Mouse (Mus musculus) ES-Bruce4 (cell line): ENCODE measurements around the gene Vmn2r88. TPM values are rescaled to one million over a fixed set of nuclear protein-coding genes. Genes with fewer than 3 reads are reported as not detected.
"Not testable (repeated sequence)": the region's sequence is repeated elsewhere in the genome, so short reads cannot be mapped to it uniquely, and the experiment has no call there.

Source experiments
- H3K27ac ChIP-seq: 2 replicates; pipeline ENCODE4 v1.5.1; 2012; ENCODE audit warnings: low read length, inconsistent platforms; ENCODE audit not compliant: insufficient read depth
- H3K27me3 ChIP-seq: 2 replicates; pipeline ENCODE4 v1.6.1; 2012; ENCODE audit warnings: mild to moderate bottlenecking, low read length, inconsistent platforms; ENCODE audit not compliant: control insufficient read depth, poor library complexity, insufficient read depth, severe bottlenecking
- H3K36me3 ChIP-seq: 2 replicates; pipeline ENCODE4 v1.6.1; 2012; ENCODE audit warnings: inconsistent platforms, mild to moderate bottlenecking, low read length, moderate library complexity; ENCODE audit not compliant: control insufficient read depth, poor library complexity, insufficient read depth, severe bottlenecking
- H3K4me1 ChIP-seq: one replicate; pipeline ENCODE4 v1.8.1; 2011; ENCODE audit warnings: low read length; ENCODE audit not compliant: control insufficient read depth, insufficient read depth
- H3K4me3 ChIP-seq: 2 replicates; pipeline ENCODE4 v1.5.1; 2011; ENCODE audit warnings: low read depth, mild to moderate bottlenecking, low read length
- H3K9ac ChIP-seq: 2 replicates; pipeline ENCODE4 v1.6.1; 2012; ENCODE audit warnings: low read depth, mild to moderate bottlenecking, inconsistent platforms; ENCODE audit not compliant: poor library complexity, severe bottlenecking
- H3K9me3 ChIP-seq: replicated peaks from 2 replicates; pipeline ENCODE4 v1.6.1; 2012; ENCODE audit warnings: mild to moderate bottlenecking, low read length, inconsistent platforms; ENCODE audit not compliant: control insufficient read depth, poor library complexity, insufficient read depth, severe bottlenecking
- CTCF ChIP-seq: IDR thresholded peaks from one replicate; pipeline ENCODE4 v1.8.1; 2011; ENCODE audit warnings: low read depth, low read length
- EP300 ChIP-seq: IDR thresholded peaks from 2 replicates; pipeline ENCODE4 v1.6.1; 2011; ENCODE audit warnings: low read depth, low read length; ENCODE audit not compliant: insufficient read depth
- POLR2A ChIP-seq: IDR thresholded peaks from one replicate; pipeline ENCODE4 v1.8.1; 2011; ENCODE audit warnings: low read length; ENCODE audit not compliant: insufficient read depth
- polyA plus RNA-seq: library from polyadenylated mRNA; stranded (reverse); fragments of >200 nt; gene quantifications from 2 replicates; pipeline ENCODE4 v1.2.4, GENCODE M21; 2011; ENCODE audit warnings: low read depth; ENCODE audit not compliant: missing spikeins, insufficient read depth, insufficient read length

The Vmn2r88 gene
- polyA plus RNA-seq, 1 experiment, result not detected

- no peak overlapping the region for H3K27ac ChIP-seq
- no peak for TF ChIP-seq EP300
- TF ChIP-seq CTCF, result no peak
- TF ChIP-seq POLR2A, result no peak
- H3K27me3 ChIP-seq, result no peaks in the 10 kb centered on the region
- H3K9ac ChIP-seq, result no peak overlapping the region
- no peaks in the 10 kb centered on the region for H3K4me1 ChIP-seq
- H3K36me3 ChIP-seq, result no peaks in the 10 kb centered on the region
- H3K4me3 ChIP-seq, result no peak overlapping the region
- peaks cover 6% of the 10 kb centered on the region for H3K9me3 ChIP-seq
These were observed 22.4 kb upstream of the Vmn2r88 start for GRCm38 (mm10) chr14:51388222-51388621.

DNA sequence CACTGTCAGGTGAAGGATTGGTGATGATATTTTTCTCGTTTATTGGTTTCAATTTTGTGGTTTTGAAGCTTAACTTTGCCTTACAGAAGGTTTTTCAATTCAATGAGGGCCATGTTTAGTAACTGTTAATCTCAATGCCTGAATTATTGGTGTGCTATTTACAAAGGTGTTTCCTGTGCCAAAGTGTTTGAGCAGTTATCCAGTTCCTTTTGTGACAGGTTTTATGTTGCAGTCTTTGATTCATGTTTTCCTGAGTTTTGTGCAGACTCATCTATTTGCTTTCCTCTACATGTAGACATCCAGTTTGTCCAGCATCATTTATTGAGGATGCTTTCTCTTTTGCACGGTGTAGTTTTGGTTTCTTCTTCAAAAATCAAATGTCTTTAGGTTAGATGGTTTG, 13.3 kb downstream of the Vmn2r88 start:
- Histone ChIP-seq H3K9ac (no peak overlapping the region), H3K4me1 (no peaks in the 10 kb centered on the region)
- no peak for TF ChIP-seq CTCF
- TF ChIP-seq EP300, result no peak
- TF ChIP-seq POLR2A, result no peak

GRCm38 (mm10) chr14:51430138-51430537, 19.5 kb downstream of the Vmn2r88 start:
- not testable (repeated sequence) for H3K9me3 ChIP-seq, H3K36me3 ChIP-seq, H3K4me3 ChIP-seq, H3K4me1 ChIP-seq, H3K27me3 ChIP-seq, H3K9ac ChIP-seq, H3K27ac ChIP-seq
- TF ChIP-seq EP300, result peak; percentile 51; the same call in 1 of the 2 replicates

More for the DNA sequence above, 13.3 kb downstream of the Vmn2r88 start:
- no peak overlapping the region for H3K4me3 ChIP-seq
- H3K27ac ChIP-seq, result no peak overlapping the region
- no peaks in the 10 kb centered on the region for H3K9me3 ChIP-seq
- H3K27me3 ChIP-seq, result no peaks in the 10 kb centered on the region
- H3K36me3 ChIP-seq, result no peaks in the 10 kb centered on the region

- Histone ChIP-seq H3K4me1 (no peaks in the 10 kb centered on the region), H3K27ac (no peak overlapping the region), H3K36me3 (no peaks in the 10 kb centered on the region), H3K27me3 (no peaks in the 10 kb centered on the region), H3K4me3 (peak overlapping the region; percentile 10; the same call in 1 of the 2 replicates), H3K9me3 (peaks cover 5% of the 10 kb centered on the region; the same call in 1 of the 2 replicates), H3K9ac (no peak overlapping the region)
- TF ChIP-seq POLR2A, result no peak
- TF ChIP-seq CTCF, result no peak
- no peak for TF ChIP-seq EP300
These were observed 23.9 kb downstream of the Vmn2r88 start for GRCm38 (mm10) chr14:51434546-51434945.

DNA sequence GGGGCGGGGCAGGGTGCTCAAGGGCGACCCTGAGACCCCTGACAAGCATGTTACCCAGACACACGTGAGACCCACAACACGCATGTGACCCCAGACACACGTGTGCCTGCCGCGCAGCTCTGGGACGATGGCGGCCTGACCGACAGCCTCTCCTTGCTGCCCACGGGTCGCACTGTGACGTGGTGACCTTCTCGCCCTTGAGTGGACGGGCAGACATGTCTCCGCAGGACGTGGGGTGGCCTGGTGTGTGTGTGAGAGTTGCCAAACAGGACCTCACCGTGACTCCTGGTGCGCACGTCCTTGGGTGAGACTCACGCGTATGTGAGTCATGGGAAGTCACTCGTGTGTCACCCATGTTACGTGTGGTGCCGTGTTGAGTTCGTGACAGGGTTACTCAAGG, 24.4 kb downstream of the Vmn2r88 start:
- TF ChIP-seq POLR2A, result no peak
- TF ChIP-seq EP300, result no peak
- TF ChIP-seq CTCF, result no peak
- no peaks in the 10 kb centered on the region for H3K4me1 ChIP-seq
- no peak overlapping the region for H3K27ac ChIP-seq
- H3K27me3 ChIP-seq, result no peaks in the 10 kb centered on the region
- no peak overlapping the region for H3K9ac ChIP-seq
- H3K9me3 ChIP-seq, result peaks cover 5% of the 10 kb centered on the region; the same call in 1 of the 2 replicates
- H3K36me3 ChIP-seq, result no peaks in the 10 kb centered on the region
- peak overlapping the region; percentile 10; the same call in 1 of the 2 replicates for H3K4me3 ChIP-seq

DNA sequence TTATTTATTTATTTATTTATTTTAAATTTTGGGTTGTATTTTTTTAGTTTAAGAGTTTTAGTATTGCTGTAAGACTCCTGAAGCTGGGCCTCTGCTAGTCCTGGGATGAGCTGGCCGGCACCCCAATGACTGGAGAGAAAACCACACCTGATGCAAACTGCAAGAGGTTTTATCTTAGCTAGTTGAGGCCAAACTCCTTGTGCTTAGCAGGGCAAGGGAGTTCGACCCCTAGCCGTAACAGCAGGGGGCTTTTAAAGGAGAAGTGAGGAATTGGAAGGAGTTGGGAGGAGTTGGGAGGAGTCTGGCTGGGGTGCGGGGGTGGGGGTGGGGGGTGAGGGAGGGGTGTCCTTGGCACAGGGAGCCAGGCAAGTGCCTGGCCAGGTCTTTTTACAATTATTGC, 28.3 kb downstream of the Vmn2r88 start:
- H3K36me3 ChIP-seq, result no peaks in the 10 kb centered on the region
- no peak overlapping the region for H3K27ac ChIP-seq
- no peak overlapping the region for H3K9ac ChIP-seq

DNA sequence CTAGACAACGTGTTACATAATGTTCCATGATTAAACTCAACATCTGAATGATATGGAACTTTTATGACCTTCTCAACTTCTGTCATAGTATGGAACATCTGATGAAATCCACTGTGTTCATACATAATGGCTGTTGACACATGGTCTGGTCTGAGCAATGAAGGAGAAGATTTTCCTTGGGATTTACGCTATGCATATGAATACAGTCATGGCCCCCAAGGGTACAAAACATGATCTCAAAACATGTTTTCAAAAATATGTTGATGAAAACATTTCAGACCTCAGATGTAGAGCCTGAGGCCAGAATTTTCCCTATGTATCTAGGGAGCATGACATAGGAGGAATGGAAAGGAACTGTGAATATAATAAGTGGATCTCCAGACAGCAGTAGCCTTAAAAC, 40.9 kb downstream of the Vmn2r88 start, which contains the start of gene Vmn2r89:
Vmn2r89 (plus strand) TSS at position 301 of the 400 bp plus-strand sequence.
- not testable (repeated sequence) for H3K27ac ChIP-seq, H3K9ac ChIP-seq, H3K36me3 ChIP-seq, H3K27me3 ChIP-seq, H3K4me3 ChIP-seq, H3K4me1 ChIP-seq, H3K9me3 ChIP-seq

More for the DNA sequence above, 28.3 kb downstream of the Vmn2r88 start:
- no peak for TF ChIP-seq CTCF
- no peak for TF ChIP-seq EP300
- TF ChIP-seq POLR2A, result no peak
- no peaks in the 10 kb centered on the region for H3K27me3 ChIP-seq
- no peak overlapping the region for H3K4me3 ChIP-seq
- H3K9me3 ChIP-seq, result peaks cover 5% of the 10 kb centered on the region; the same call in 1 of the 2 replicates
- H3K4me1 ChIP-seq, result no peaks in the 10 kb centered on the region
